Mouse (Mus musculus) urinary bladder, adult 2 months (tissue): ENCODE measurements around the gene Cacna1c. TPM values are rescaled to one million over a fixed set of nuclear protein-coding genes. Genes with fewer than 3 reads are reported as not detected.

ENCODE experiments used
- DNase-seq: peaks from one replicate; pipeline ENCODE4 v3.0.0; 2022; ENCODE audit warnings: low spot score
- polyA plus RNA-seq: library from polyadenylated mRNA; depleted of rRNA; stranded (reverse); fragments of >200 nt; gene quantifications from 2 replicates; pipeline ENCODE4 v1.2.3, GENCODE M21; 2012

Cacna1c gene
- polyA plus RNA-seq, 1 experiment: 11.2 TPM

DNA sequence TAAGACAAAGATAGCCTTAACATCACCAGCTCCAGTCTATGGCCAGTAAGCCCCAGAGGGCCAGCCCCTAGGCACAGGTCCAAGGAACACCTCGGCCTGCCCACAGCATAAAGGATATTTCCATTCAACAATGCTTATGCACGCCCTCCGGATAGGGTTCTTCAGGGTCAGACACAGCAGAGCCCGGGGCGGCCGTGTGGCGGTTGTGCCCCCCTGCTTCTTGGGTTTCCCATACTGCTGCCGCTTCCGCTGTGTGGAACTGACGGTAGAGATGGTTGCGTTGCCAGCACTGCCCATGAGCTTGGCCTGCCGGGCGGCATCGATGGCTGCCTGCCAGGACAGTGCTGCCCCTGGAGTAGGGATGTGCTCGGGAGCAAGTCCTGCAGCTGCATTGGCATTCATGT is 139.1 kb downstream of the Cacna1c start:
- DNase-seq: no peak

DNA sequence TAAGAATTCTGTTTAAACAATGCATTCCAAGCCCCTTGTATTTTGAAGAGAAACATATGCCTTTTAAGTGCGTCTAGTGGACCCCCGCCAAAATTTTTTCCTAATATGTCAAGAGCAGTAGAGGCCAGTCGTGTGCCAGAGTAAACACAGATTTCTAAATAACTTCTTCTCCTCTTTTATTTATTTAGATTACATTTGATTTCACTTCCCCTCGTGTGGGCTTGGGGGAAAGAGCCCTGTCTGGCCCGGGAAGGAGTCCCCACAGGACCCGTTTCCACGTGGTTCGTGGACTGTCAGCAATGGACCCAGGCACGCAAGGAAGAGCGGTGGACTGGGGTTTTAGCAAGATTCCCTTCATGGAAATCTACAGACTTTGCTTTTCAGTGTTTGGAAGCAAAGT is 143.4 kb downstream of the Cacna1c start:
- no peak for DNase-seq

DNA sequence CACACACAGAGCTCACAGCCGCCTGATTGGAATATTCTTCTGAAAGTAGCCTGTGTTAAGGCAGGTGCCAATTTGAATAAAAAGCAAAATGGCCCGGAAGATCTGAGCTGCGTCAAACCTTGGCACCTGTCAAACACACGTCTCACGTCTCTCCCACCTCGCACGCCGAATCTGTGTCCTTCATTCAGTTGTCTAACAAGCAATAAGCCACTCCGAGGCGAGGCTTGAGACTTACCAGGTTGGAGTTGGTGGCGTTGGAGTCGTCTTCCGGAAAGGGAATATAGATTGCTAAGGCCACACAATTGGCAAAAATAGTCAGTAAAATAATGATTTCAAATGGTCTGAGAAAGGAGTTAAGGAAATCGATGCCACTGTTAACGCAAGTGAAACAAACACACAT is 143.9 kb downstream of the Cacna1c start:
- no peak for DNase-seq

DNA sequence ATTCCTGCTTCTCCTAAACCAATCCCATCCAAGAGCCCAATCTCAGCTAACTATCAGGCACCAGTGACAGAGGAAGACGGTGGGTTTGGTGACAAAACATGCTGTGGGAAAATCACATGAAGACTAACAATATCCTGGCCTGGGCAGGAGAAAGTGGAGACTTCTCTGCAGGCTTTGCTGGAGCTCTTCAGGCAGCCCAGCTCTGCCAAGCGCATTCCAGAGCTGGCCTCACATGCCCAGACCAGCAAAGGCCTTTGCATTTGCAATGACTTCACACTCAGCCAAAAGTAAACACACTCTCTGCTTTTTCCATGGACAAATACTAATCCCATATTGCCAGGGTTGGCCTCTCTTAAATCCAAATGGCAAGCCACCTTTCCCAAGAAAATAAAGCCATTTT is 144.5 kb downstream of the Cacna1c start:
- DNase-seq: no peak

DNA sequence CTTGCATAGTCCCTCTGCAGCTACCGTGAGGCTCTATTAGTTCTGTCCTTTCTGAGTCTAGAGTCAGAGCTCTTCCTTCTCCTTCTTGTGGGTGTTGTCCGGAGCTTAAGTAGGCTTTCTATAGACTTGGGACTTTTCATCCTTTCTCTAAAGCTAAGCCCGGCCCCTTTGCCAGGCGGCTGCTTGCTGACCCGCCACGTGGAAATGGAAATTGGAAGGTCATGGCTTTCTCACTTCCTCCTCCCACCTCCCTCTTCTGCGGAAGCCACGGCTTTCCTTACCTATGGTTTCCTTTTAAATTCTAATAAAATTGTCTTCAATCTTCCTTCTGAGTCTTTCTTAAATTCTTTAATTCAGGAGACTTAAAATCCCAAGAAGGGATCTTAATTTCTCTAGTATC is 148.9 kb downstream of the Cacna1c start:
- DNase-seq: no peak

DNA sequence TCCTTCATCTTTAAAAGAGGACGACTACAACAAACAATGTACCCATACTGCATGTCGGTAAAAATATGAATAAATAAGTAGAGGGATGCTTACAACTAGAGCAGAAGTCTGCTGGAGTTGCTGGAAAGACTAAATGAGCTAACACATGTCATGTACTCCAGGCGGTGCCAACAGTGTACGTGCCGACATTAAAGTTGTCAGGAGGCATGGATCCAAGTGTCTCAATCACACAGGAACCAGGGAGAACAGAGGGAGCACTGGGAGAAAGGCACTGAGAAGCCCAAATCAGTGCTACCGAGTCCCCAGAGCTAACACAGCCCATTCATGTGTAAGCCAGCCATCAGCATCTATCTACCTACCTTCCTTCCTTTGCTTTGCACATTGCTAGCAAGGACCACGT is 150.7 kb downstream of the Cacna1c start:
- no peak for DNase-seq

DNA sequence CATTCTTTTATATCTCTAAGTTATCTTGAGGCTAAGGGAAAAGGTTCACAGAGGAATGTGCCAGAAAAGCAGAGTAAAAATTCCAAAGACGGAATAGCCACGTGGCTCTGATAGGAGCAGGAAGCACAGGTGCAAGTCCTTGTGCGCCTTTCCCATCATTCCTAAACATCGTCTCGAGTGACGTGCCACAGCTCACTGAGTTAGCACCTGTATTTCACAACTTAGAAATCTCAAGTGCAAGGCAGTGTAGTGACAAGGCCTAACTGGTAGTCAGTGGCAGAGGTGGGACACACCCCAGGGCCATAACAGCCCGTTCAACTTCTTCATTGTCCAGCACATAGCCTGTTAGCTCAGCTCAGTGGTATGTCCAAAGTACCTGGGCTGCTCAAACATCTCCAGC is 152.1 kb downstream of the Cacna1c start:
- DNase-seq: no peak

DNA sequence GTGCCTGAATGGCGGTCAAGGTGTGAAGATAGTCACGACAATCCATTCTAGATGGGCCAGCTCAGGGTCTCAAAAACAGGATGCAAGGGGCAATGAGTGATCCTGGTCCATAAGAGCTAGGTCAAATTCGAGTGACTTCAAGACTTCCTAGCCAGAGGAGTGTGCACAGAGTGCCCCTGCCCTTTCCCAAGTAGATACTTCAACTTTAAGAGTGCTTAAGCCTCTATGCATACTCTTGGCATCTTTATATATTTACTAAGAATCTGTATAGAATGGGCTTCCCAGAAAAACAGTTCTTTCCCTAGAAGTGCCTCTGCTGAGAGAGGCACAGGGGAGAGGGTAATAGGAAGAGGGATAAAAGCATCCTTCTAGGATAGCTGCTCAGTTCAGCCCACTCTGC is 153.4 kb downstream of the Cacna1c start:
- DNase-seq: no peak

DNA sequence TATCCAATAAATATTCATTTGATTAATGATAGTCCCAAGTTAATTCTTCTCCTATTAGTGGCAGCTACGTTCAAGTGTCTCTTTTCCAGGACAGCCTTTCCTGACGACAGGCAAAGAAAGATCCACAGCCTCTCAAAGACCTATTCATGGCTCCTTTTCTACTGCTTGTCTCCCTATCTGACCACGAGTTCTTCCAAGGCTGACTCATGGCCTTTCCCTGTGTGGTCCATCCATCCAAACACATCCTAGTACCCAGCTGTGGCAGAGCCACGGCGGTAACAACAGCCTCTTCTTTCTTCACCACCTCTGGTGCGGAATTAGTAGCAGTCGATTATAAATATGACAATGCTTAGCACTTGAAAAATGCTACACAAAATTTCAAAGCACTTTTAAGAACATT is 155.3 kb downstream of the Cacna1c start:
- DNase-seq: no peak

DNA sequence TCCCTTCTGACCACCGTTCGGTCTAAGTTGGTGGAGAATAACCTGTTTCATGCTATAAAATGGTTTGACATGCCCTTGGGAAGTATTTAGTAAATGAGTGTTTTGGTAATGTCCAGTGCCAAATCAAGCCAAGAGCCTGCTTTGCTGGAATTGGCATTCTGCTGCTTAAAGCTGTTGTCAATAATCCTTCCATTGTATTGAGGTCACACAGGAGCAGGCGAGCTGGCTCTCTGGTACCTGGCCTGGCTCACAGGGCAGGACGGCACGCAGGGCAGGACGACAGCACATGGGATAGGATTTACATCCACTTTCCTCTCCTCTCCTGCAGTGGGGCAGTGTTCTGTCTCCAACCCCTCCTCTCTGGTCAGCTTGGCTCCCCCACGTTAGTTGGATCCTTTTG is 156.4 kb downstream of the Cacna1c start:
- DNase-seq: no peak

DNA sequence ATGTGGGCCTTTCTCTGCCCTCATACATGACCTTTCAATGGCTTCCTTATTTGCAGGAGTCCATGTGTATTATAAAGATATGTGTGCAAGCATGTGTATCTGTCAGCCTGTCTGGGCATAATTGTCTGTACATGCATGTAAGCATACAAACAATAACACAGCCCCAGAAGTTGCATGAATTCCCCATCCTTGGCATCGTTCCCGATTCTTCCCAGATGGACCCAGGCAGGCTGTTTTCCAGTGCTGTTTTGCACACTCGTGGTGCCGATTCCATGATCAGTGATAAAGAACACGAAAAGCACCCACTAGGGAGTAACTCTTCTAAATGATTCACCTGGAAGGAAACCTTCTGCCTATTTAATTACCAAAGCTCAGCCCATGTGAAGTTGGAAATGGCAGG is 156.9 kb downstream of the Cacna1c start:
- no peak for DNase-seq

DNA sequence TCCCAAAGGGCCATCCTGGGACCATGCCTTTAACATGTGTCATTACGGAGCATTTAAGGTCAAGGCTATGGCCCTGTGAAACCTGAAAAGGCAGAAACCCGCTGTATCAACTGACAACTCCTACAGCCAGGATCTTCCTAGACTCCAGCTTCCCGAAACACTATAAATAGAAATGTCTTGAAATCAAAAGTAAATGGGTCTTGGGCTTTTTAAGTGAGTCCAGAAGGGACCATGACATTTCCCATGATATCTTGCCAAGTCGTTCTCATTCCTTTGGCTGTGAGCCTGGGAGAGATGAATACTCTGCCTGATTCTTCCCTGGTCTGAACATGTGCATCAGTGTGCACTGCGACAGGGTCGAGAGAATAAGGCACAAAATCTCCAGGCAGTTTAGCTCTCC is 158.4 kb downstream of the Cacna1c start:
- DNase-seq: no peak

DNA sequence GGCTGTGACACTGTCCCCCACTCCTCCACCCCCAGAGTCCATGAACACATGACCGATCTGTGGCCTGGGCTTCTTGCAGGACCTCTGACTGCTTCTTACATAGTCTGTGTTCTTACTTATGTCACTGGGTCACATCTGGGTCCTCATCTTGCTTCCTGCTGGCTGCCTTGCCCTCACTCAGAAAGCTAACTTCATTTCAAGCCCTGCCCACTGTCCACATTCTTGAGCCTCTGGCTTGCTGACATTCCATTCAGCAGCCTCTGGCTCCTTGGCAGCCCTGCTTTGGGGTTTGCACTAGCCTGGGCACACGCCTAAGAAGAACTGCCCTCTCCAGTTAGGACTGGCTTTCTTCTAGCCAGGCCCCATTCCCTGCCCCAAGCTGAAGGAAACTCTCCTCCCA is 159.2 kb downstream of the Cacna1c start:
- no peak for DNase-seq

DNA sequence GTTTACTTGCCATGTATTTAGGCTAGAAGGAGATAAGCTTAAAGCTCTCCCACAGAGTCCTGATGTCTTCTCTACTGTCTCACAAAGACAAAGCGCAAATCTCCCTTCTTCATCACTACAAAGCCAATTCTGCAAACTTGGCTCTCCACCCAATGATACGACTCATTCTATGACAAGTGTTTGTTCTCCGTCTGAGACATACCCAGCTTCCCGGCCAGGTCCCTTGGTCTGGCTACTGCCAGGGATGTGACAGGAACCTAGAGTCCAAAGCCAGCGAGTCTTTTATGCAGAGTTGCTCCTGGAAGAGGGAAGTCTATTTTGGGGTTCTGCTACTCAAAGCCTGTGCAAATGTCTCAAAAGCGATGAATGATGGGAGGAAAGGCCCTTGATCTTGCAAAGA is 160.9 kb downstream of the Cacna1c start:
- DNase-seq: no peak

DNA sequence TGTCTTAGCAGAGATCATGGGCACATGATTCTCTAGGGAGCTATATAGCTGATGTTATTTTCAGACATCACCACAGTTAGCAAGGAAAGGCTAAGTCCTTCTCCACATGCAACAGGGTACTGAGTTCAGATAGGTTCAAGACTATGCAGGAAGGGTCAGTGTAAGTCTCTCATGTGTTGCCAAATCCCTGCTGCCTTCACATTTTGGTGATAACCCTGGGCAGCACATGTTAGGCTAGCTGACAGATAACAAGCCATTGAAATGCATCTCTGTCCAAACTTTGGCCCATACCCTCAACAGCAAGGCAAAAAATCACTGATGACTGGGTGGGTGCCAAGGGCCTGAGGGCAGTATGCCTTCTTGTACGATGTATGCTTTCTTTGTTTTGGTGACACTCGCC is 161.3 kb downstream of the Cacna1c start:
- no peak for DNase-seq

DNA sequence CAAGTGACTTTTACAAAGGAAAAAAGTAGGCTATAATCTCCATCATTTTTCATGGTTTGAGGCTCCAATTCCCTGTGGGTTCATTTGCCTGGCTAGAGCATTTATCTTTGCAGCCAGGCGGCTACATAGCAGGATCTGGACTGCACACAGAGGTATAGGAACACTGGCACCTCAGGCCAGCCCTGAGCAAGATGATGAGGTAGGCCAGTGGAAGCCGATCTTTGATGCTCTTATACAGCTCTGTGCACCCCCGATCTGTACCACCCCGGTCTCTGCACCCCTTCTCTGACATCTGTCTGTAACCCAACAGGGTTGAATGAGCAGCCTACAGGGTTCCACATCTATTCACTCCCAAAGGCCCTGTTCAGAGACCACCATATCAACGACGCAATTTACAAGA is 168.3 kb downstream of the Cacna1c start:
- DNase-seq: no peak

DNA sequence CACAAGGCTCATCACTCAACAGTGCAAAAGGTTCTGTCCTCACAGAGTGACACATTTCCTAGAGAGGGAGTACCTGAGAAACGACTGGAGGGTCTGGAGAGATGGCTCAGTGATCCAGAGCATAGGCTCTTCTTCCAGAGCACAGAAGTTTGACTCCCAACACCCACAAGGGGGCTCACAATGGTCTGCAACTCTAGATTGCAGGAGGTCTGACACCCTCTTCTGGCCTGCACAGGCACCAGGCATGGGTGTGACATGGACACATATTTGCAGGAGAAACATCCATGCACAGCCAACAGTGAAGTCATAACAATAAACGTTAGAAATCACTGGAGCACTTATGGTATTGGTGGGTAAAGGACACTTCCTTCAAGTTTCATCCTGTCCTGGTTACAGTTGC is 173.4 kb downstream of the Cacna1c start:
- DNase-seq: no peak

DNA sequence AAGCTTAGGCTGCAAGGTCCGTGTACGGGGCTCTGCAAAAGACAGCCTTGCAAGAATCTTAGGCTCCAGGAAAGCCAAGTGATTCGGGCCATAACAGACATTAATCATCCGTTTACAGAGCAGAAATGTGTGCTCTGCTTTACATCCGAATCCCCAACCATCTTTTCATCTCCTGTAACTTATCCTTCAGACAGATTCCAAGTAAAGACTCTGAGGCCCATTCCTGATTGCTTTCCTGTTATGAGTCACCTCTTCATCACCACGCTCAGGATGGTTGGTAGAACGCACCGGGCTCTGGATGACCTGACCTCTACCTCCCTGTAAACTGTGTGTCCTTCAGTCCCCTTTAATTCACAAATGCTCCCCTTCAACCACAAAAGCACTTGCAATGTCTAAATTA is 175.0 kb downstream of the Cacna1c start:
- no peak for DNase-seq

DNA sequence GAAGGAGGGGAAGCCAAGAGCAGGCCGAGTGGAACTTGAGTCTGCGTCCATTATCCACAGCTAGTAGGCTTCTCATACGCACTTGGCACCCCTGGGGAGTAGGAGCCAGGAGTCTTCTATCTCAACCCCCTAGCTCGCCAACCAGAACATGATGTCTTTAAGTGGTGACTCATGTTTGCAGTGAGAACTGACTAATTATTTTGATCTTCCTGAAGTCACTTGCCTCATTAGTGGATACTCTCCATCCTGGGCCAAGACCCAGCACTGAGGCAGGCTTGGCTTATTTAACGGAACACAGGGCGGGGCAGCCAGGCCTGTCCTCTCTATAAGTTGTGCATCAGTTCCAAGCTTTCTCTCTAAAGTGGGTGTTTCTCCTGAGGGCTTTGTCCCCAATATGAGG is 177.3 kb downstream of the Cacna1c start:
- no peak for DNase-seq

DNA sequence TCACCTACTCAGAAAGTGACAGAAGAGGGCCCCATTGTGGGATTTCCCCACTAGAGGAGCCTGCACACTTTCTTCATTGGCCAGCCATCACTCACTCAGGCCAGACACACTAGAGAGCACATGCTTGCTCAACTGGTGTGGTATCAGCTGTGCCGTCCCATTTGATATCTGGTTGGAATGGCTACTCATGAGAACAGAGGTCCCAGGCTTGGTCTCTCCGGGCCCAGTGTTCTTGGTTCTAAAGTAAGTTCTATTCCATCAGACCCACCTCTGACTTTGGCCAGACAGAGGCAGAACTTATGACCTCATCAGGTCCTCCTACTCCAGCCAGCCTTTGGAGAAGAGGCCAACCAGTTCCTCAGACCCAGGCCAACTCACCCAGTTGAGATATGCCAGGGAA is 178.0 kb downstream of the Cacna1c start:
- DNase-seq: no peak

DNA sequence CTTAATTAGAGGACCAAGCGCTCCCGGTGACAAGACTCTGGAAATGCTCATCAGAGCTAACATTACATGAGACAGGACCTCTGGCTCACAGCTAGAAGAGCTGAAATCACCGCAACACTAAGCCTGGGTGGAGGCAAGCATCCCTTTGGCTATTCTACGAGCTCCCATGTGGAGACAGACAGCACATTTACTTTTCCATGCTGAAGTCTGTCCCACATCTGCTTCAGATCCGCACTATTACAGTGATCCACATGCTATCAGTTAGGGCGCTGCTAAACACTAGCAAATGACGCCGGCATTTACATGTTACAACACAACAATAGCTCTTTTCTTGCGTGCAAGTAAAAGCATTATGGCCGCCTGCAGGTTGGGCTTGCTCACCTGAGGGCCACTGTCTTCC is 178.7 kb downstream of the Cacna1c start:
- no peak for DNase-seq

DNA sequence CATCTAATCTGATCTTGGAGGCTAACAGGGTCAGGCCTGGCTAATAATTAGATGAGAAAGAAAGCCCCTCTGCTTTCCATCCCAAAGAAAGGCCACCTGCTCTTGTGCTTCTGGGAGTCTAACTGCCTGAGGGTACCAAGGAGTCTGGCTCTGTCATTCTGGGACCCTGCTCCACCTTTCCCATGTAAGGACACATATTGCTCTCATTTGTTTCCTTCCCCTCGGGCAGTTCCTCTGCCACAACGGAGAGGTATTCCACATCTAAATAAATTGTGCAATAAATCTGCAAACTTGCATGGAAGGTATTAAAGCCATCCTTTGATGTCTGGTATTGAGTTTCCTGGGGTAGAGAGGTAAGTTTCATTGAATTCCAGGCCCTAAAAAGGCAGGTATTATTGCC is 180.9 kb downstream of the Cacna1c start:
- no peak for DNase-seq

DNA sequence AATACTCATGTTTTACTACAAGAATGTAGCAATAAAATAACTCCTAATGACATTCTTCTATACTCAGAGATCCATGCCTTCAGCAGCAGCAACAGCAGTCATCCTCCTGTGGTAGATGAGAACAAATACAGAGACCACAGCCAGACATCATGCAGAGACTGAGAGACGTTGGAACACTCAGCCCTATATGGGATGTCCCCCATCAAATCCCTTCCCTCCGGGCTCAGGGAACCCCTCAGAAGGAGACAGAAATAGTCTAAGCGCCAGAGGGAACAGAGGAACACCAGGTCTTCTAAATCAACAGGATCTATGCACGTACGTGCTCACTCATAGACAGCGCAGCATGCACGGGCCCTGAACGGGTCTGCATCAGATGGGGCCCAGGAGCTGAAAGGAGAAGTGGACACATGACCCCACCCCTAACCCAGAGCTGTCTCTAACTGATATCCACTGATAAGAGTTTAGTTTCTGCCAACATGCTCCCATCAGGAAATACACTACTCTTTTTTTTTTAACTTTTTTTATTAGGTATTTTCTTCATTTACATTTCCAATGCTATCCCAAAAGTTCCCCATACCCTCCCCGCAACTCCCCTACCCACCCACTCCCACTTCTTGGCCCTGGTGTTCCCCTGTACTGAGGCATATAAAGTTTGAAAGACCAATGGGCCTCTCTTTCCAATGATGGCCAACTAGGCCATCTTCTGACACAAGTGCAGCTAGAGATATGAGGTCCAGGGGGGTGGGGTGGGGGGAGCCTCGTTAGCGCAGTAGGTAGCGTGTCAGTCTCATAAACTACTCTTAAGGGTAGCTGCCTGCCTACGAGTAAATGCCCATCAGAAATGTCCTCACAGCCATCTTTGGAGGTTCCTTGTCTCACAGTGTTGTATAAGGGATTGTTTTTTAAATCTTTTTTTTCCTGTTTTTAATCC is 182.8 kb downstream of the Cacna1c start:
- DNase-seq: no peak

DNA sequence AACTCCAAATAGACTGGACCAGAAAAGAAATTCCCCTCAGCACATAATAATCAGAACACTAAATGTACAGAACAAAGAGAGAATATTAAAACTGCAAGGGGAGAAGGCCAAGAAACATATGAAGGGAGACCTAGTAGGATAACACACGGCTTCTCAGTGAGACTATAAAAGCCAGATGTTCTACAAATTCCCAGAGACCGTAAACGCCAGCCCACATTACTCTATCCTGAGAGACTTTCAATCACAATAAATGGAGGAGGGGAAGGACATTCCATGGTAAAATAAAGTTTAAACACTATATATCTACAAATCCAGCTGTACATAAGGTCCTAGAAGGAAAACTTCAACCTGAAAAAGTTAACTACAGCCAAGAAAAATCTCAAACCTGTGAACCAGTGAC is 185.3 kb downstream of the Cacna1c start:
- no peak for DNase-seq
